Mouse (Mus musculus) stomach, embryonic 14.5 days (tissue): ENCODE measurements around the gene Gm21976. TPM values are rescaled to one million over a fixed set of nuclear protein-coding genes. Genes with fewer than 3 reads are reported as not detected.
A peak's percentile ranks its signal among the peaks of the same experiment; 100 is the strongest.

Experiments used
- ATAC-seq: fragments of 200-750 bp; cut with Nextera tagmentation; 2 replicates; pipeline ENCODE4 v1.8.0; 2017; ENCODE audit warnings: low read depth, moderate TSS enrichment; ENCODE audit not compliant: insufficient number of reproducible peaks, insufficient read depth, low FRiP score
- H3K27ac ChIP-seq: fragments of 300-500 bp; sonication (generic); 2 replicates; pipeline ENCODE4 v1.5.1; 2014; ENCODE audit warnings: mild to moderate bottlenecking, low read length, moderate library complexity, mixed read lengths
- H3K27me3 ChIP-seq: fragments of 300-500 bp; sonication (generic); 2 replicates; pipeline ENCODE4 v1.6.1; 2014; ENCODE audit warnings: low read length, control low read depth, mixed read lengths; ENCODE audit not compliant: control insufficient read depth, insufficient read depth
- H3K36me3 ChIP-seq: fragments of 300-500 bp; sonication (generic); 2 replicates; pipeline ENCODE4 v1.6.1; 2014; ENCODE audit warnings: mild to moderate bottlenecking, control low read depth, low read length, moderate library complexity, mixed read lengths; ENCODE audit not compliant: control insufficient read depth, insufficient read depth
- H3K4me1 ChIP-seq: fragments of 300-500 bp; sonication (generic); 2 replicates; pipeline ENCODE4 v1.6.1; 2014; ENCODE audit warnings: low read length, control low read depth, mixed read lengths; ENCODE audit not compliant: control insufficient read depth, insufficient read depth
- H3K4me2 ChIP-seq: fragments of 300-500 bp; sonication (generic); replicated peaks from 2 replicates; pipeline ENCODE4 v1.6.1; 2014; ENCODE audit warnings: low read depth, low read length, control low read depth
- H3K4me3 ChIP-seq: fragments of 300-500 bp; sonication (generic); 2 replicates; pipeline ENCODE4 v1.5.1; 2014; ENCODE audit warnings: low read depth, low read length, control low read depth
- H3K9ac ChIP-seq: fragments of 300-500 bp; sonication (generic); replicated peaks from 2 replicates; pipeline ENCODE4 v1.6.1; 2014; ENCODE audit warnings: low read depth, mild to moderate bottlenecking, control low read depth, low read length, moderate library complexity, mixed read lengths
- H3K9me3 ChIP-seq: fragments of 300-500 bp; sonication (generic); 2 replicates; pipeline ENCODE4 v1.6.1; 2016; ENCODE audit warnings: low read depth, low read length, control low read depth; ENCODE audit not compliant: control insufficient read depth
- WGBS: fragments of 180-500 bp; shearing (Covaris S2); extraction: QIAGEN DNeasy Blood & Tissue Kit; methylation state at CpG from one replicate; pipeline ENCODE4 v1.1.7; 2014; 5-methylcytosine and 5-hydroxymethylcytosine counted together
- polyA plus RNA-seq: library from polyadenylated mRNA; unstranded; fragments of >200 nt; fragmentation: Nextera tagmentation; extraction: Ambion mirVana; gene quantifications from 2 replicates; pipeline ENCODE4 v1.2.1, GENCODE M21; 2014

Gm21976 gene
- polyA plus RNA-seq, 1 experiment from 2014 or later = not detected

DNA sequence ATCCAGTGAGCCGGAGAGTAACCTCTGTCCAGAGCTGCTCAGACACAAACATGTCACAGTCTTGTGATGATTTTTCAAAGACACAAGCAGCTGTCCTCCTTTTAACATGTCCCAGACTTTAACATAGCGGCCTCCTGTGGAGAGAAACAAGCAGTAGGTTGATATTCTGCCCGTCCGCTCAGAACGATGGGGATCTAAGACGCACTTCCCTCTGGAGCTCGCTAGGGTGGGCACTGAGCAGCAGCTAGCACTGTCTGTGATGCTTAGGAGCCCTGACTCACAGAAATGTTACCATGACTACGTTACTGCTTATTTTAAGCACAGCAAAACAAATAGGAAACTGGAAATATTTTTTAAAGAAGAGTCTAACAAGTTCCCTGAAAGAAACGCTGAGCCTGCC, 24.8 kb upstream of the Gm21976 start:
- peaks cover 66% of the 10 kb centered on the region for H3K36me3 ChIP-seq
- WGBS = 75% methylated on average over 9 of the region's 9 CpGs
- H3K9ac ChIP-seq = no peak overlapping the region
- no peaks in the 10 kb centered on the region for H3K27me3 ChIP-seq
- H3K27ac ChIP-seq = no peak overlapping the region
- no peaks in the 10 kb centered on the region for H3K9me3 ChIP-seq
- no peak overlapping the region for H3K4me2 ChIP-seq
- ATAC-seq = no peak
- H3K4me3 ChIP-seq = no peak overlapping the region
- H3K4me1 ChIP-seq = no peaks in the 10 kb centered on the region

DNA sequence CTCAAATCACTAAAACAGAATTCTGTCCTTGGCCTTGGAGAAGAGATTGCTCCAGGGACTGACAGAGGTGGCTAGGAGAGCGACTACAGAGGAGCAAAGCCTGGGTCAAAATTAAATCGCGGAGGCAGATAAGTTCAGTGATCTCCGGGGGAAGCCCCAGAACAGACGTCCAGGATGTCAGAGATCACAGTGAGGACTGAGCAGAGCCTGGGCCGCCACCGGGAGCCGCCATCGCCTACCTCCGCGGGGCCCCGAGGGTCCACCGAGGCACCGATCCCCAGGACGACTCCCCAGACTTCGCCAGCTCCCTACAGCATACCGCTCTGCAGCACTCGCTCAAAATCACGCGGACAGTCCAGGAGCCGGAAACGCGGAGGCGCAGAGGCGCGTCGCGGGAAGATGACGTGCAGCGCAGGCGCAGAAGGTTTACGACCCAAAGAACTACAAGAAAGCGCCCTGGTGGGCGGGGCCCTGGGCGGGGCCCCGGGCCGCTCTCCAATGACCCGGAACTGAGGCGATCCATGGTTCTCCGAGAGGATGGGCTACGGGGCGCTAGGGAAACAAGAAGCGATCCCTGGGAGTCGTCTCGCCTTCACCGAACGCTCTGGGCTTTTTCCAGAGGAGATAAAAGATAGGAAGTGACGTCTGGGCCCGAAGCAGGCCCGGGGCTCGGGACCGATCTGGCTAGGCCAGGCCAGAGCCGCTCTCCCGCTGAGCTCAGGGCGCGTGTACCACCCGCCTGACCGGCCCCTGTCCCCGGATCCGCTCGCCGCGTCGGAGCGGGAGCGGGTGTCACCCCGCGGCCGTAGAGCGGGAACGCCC, 16.8 kb upstream of the Gm21976 start, which contains the start of the genes Utp15 and Ankra2:
TSS of gene Utp15 (minus strand) at position 406 of the 822 bp plus-strand sequence.
TSS of gene Ankra2 (plus strand) at position 439 of the 822 bp plus-strand sequence.
- Histone ChIP-seq H3K4me1 (peaks cover 13% of the 10 kb centered on the region), H3K9me3 (no peaks in the 10 kb centered on the region), H3K27ac (peak within 1 kb of the TSS; percentile 89), H3K4me2 (peak within 1 kb of the TSS; percentile 91), H3K4me3 (peak within 1 kb of the TSS; percentile 93), H3K9ac (peak within 1 kb of the TSS; percentile 87), H3K27me3 (no peaks in the 10 kb centered on the region), H3K36me3 (peaks cover 22% of the 10 kb centered on the region)
- WGBS = under 1% methylated on average over 71 of the region's 71 CpGs
- peak; percentile 98 for ATAC-seq

DNA sequence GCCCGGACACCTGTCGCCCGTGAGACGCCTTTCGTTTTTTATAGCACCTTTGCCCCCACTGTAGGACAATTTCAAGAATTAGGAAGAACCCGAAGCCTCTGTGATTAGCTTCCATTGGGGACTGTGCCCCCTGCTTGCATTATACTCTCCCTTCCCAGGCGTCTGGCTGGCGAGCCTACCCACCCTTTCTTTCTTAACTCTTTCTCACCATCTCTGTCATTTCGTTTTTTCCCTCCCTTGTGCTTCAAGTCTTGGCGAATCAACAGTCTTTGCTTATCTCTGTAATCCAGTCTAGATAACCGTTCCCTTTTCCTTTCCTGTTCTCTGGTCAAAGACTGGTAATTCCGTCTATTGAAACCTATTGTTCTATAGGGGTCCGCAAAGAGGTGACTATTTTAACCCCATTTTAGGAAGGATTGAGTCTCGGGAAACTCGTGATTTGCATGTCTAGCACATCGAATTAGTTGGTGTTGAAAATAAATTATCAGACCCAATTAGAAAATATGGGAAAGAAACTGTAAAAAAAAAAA, 16.2 kb upstream of the Gm21976 start:
- peaks cover 18% of the 10 kb centered on the region; the same call in 1 of the 2 replicates for H3K36me3 ChIP-seq
- peak; percentile 15; the same call in 1 of the 2 replicates for ATAC-seq
- H3K9ac ChIP-seq = peak overlapping the region; percentile 87
- peak overlapping the region; percentile 93 for H3K4me3 ChIP-seq
- H3K9me3 ChIP-seq = no peaks in the 10 kb centered on the region
- H3K4me2 ChIP-seq = peak overlapping the region; percentile 78
- no peaks in the 10 kb centered on the region for H3K27me3 ChIP-seq
- 2% methylated on average over 16 of the region's 16 CpGs for WGBS
- peaks cover 13% of the 10 kb centered on the region for H3K4me1 ChIP-seq
- peak overlapping the region; percentile 89 for H3K27ac ChIP-seq

DNA sequence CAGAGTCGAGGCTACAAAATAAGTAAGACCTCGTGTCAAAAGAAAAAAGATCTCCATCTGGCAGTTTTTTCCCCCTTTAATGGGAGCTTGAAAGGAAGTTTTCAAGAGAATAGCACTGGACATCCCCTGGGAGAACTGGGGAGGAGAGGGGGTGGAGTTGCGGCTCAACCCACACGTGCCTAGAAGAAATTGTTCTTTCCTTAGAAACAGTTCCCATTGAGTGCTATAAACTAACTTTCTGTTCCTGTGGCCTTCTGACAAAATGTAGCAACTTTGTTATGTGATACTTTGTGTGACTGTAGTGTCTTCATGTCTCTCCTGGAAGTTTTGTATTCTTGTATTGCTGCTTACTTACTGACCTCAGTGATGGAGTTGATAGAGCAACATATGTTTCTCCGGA, 15.6 kb upstream of the Gm21976 start:
- H3K9me3 ChIP-seq = no peaks in the 10 kb centered on the region
- ATAC-seq = no peak
- no peak overlapping the region for H3K27ac ChIP-seq
- WGBS = 26% methylated on average over 5 of the region's 5 CpGs
- peaks cover 20% of the 10 kb centered on the region; the same call in 1 of the 2 replicates for H3K36me3 ChIP-seq
- H3K9ac ChIP-seq = peak overlapping the region; percentile 87; the same call in 1 of the 2 replicates
- H3K4me1 ChIP-seq = peaks cover 13% of the 10 kb centered on the region
- peak overlapping the region; percentile 78 for H3K4me2 ChIP-seq
- H3K4me3 ChIP-seq = peak overlapping the region; percentile 93
- H3K27me3 ChIP-seq = no peaks in the 10 kb centered on the region

DNA sequence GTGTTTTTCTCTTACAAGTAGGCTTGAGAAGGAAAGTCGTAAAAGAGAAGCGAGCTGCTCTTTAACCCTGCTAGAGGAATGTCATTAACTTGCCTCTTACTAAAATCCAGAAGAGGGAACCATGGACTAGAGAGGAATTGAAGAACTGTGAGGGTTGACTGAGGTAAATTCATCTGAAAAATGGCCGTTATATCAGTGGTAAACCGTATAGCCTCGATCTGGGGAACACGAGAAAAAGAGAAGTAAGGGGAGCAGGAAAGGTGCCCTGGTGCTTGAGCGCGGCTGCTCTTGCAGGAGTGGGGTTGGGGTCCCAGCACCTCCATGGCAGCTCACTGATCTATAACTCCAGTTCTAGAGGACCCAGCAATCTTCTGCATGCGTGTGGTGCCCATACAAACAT, 5.7 kb upstream of the Gm21976 start:
- WGBS = 90% methylated on average over 9 of the region's 9 CpGs
- no peak overlapping the region for H3K9ac ChIP-seq
- peaks cover 37% of the 10 kb centered on the region for H3K36me3 ChIP-seq
- no peaks in the 10 kb centered on the region for H3K4me1 ChIP-seq
- no peak for ATAC-seq
- no peak overlapping the region for H3K4me2 ChIP-seq
- no peak overlapping the region for H3K4me3 ChIP-seq
- no peak overlapping the region for H3K27ac ChIP-seq
- no peaks in the 10 kb centered on the region for H3K9me3 ChIP-seq
- no peaks in the 10 kb centered on the region for H3K27me3 ChIP-seq

DNA sequence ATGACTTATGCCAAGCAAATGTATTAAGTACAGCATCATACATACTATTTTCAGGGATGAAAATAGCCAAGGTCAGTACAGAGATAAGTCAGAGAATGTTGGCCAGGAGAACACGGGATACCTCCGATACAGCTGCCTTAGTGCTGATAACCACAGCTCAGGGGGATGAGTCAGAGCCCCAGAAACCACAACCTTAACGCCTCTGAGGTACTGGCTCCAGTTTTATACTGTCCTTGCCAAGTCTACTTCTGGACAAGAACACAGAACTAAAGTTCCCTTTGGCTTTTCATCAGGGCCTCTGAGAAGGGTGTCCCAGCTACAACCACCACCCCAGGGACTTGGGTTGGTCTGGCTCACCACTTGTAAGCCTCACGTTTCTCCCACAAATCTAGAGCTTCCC, 4.0 kb upstream of the Gm21976 start:
- no peak for ATAC-seq
- Histone ChIP-seq H3K27ac (no peak overlapping the region), H3K9me3 (no peaks in the 10 kb centered on the region), H3K4me1 (no peaks in the 10 kb centered on the region), H3K9ac (no peak overlapping the region), H3K36me3 (peaks cover 31% of the 10 kb centered on the region), H3K4me3 (no peak overlapping the region), H3K27me3 (no peaks in the 10 kb centered on the region), H3K4me2 (no peak overlapping the region)
- 77% methylated on average over 4 of the region's 4 CpGs for WGBS

DNA sequence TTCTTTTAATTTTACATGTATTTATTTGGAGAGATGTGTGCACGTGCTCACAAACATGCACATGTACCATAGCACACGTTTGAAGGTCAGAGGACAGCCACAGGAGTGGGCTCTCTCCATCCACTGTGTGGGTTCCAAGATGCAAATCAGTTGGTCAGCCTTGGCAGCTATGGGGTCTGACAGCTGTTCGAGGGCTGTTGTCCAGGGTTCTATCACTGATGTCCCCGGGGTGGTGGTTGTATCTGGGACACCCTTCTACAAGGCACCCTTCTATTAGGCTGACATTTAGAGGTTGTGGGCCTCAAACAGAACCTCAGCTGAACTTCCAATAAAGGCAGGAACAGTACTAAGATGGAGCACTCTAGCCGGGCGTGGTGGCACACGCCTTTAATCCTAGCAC, 3.4 kb upstream of the Gm21976 start:
- H3K27ac ChIP-seq = no peak overlapping the region
- 87% methylated on average over 7 of the region's 7 CpGs for WGBS
- no peaks in the 10 kb centered on the region for H3K9me3 ChIP-seq
- H3K4me3 ChIP-seq = no peak overlapping the region
- peaks cover 26% of the 10 kb centered on the region for H3K36me3 ChIP-seq
- H3K9ac ChIP-seq = no peak overlapping the region
- no peaks in the 10 kb centered on the region for H3K27me3 ChIP-seq
- no peak for ATAC-seq
- H3K4me2 ChIP-seq = no peak overlapping the region
- H3K4me1 ChIP-seq = no peaks in the 10 kb centered on the region

DNA sequence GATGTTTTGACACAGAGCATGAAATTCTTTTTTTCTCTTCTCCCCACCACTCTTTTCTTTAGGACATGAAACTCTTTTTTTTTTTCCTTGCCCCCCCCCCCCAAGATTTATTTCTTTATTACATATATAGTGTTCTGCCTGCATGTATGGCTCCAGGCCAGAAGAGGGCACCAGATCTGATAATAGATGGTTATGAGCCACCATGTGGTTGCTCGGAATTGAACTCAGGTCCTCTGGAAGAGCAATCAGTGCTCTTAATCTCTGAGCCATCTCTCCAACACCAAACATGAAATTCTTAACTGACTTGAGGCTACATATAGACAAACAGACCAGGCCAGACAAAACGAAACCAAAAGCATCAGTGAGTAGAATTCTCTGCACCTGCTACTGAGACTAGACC, 2.2 kb upstream of the Gm21976 start:
- Histone ChIP-seq H3K4me2 (no peak overlapping the region), H3K9ac (no peak overlapping the region), H3K4me3 (no peak overlapping the region), H3K36me3 (peaks cover 14% of the 10 kb centered on the region), H3K9me3 (no peaks in the 10 kb centered on the region), H3K27me3 (no peaks in the 10 kb centered on the region), H3K4me1 (no peaks in the 10 kb centered on the region), H3K27ac (no peak overlapping the region)
- WGBS = 83% methylated on average over 2 of the region's 2 CpGs
- no peak for ATAC-seq
